Mouse (Mus musculus) erythroblast, adult 5-6 weeks (primary cell): ENCODE data around the gene Capza2. TPM values are rescaled to one million over a fixed set of nuclear protein-coding genes. Genes with fewer than 3 reads are reported as not detected.
"Not testable (repeated sequence)": the region's sequence is repeated elsewhere in the genome, so short reads cannot be mapped to it uniquely, and the experiment has no call there.

Experiments used
- ATAC-seq: replicated peaks from 2 replicates; pipeline ENCODE4 v1.8.0; 2016; ENCODE audit warnings: moderate number of reproducible peaks, mild to moderate bottlenecking, moderate TSS enrichment, inconsistent platforms; ENCODE audit not compliant: poor library complexity, low FRiP score, severe bottlenecking
- total RNA-seq, 2 experiments: library from RNA; stranded (forward) in 1 of 2; stranded (reverse) in 1 of 2; fragments of 150-400 nt in 1 of 2; fragments of 200-764, 138-1000 nt in 1 of 2; gene quantifications; 2 replicates each; pipeline versions ENCODE4 v1.2.3 to v1.2.4; 2015 to 2017; ENCODE audit warnings: low replicate concordance in 2 of 2

Gene Capza2
- total RNA-seq, 2 experiments from 2014 or later: 84.5 to 89.0 TPM

DNA sequence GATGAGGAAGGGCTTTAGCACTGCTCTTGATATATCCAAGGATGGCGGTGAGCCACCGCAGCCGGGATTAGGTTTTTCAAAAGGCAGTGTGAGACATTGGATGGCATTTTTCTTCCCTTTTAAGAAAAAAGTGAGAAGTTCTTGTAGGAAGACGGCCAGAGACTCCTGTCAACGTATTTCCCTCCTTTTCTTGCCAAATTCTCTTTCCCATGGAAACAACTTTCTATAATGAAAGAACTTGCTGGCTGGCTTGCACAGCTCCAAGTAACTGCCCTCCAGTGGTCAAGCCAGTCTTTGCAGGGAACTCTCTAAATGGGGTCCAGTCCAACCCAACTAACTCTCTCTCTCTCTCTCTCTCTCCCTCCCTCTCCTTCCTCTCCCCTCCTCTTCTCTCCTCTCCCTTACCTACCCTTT, 60.3 kb downstream of the Capza2 start:
- ATAC-seq: peak; percentile 69

- ATAC-seq: no peak
Measured at GRCm38 (mm10) chr6:17700936-17701612, 65.0 kb downstream of the Capza2 start.

GRCm38 (mm10) chr6:17704038-17704437, 68.0 kb downstream of the Capza2 start:
- ATAC-seq: not testable (repeated sequence)

DNA sequence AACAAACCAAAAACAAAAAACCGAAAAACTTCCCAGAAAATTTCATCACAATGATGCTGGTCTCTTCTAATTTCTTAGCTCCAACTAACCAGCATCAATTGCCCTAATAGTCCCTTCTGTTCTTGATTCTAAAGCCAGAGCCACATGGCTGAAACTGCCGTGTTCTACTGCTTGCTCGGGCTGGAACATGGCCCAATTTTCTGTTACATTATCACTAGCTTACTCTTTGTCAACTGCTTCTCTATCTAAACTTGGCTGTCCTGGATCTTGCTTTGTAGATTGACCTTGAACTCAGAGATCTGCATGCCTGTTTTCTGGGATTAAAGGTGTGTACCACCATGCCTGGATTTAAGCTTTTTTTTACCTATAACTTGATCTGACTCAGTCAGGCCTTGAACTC, 69.9 kb downstream of the Capza2 start:
- no peak for ATAC-seq

Other genes with a start within 250 kb of the Capza2 start
- gene Met, start 172.4 kb upstream of the Capza2 start, total RNA-seq (2015; ENCODE audit: low replicate concordance): 4.0 and 5.0 TPM in 2 replicates
- 2.2 and 2.5 TPM in 2 replicates for gene Met, start 172.4 kb upstream of the Capza2 start, total RNA-seq (2017; ENCODE audit: low replicate concordance)
- gene St7, start 56.7 kb downstream of the Capza2 start, total RNA-seq (2015; ENCODE audit: low replicate concordance): 29.0 and 73.4 TPM in 2 replicates
- gene St7, start 56.7 kb downstream of the Capza2 start, total RNA-seq (2017; ENCODE audit: low replicate concordance): 73.5 and 90.6 TPM in 2 replicates